Mouse (Mus musculus): ENCODE data around the gene Frmd4b. TPM values are rescaled to one million over a fixed set of nuclear protein-coding genes. Genes with fewer than 3 reads are reported as not detected.
"Not testable (repeated sequence)": the region's sequence is repeated elsewhere in the genome, so short reads cannot be mapped to it uniquely, and the experiment has no call there.

Frmd4b gene
- polyA plus RNA-seq, 1 experiment from 2014 or later = 46.3 TPM

DNA sequence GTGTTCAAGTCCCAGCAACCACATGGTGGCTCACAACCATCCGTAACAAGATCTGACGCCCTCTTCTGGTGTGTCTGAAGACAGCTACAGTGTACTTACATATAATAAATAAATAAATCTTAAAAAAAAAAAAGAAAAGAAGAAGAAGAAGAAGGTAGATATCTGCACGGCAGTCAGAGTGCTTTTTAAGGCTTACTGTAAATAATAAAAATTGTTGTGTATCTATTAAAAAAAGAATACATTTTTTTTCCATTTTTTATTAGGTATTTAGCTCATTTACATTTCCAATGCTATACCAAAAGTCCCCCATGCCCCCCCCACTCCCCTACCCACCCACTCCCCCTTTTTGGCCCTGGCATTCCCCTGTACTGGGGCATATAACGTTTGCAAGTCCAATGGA lies 259.7 kb downstream of the Frmd4b start:
- 94% methylated on average over 3 of the region's 4 CpGs for WGBS

DNA sequence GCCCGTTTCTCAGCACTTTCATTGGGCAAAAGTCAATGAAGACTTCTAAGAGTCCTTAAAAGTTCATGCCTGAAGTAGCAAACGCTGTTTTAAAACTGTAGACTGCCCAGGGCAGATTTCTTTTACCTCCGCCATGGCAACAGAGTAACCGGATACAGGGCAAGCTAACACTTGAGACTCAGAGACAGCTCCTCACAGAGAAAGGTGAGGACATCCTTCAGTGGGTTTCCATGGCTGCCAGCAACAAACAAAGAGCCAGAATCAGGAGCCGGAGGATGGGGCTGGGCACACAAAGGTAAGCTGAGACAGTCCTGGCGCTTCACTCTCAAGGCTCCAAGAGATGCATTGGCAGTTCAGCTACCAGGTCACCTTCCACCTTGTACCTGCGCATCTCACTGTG lies 260.7 kb downstream of the Frmd4b start:
- Histone ChIP-seq H3K27ac (no peak overlapping the region), H3K27me3 (replicated peaks) (no peaks in the 10 kb centered on the region), H3K4me1 (peaks cover 27% of the 10 kb centered on the region), H3K4me3 (no peak overlapping the region), H3K9me3 (peaks cover 4% of the 10 kb centered on the region; the same call in 1 of the 2 replicates), H3K9ac (no peak overlapping the region), H3K36me3 (peaks cover 2% of the 10 kb centered on the region; the same call in 1 of the 2 replicates), H3K4me2 (replicated peaks) (no peak overlapping the region)
- ATAC-seq (ENCODE audit: low FRiP score, low read depth) = no peak
- 69% methylated on average over 7 of the region's 7 CpGs for WGBS

More for the DNA sequence above, 259.7 kb downstream of the Frmd4b start:
- not testable (repeated sequence) for H3K9ac ChIP-seq; H3K4me3 ChIP-seq; H3K4me2 ChIP-seq (replicated peaks); ATAC-seq (ENCODE audit: low FRiP score, low read depth); H3K27ac ChIP-seq; H3K9me3 ChIP-seq; H3K27me3 ChIP-seq (replicated peaks); H3K36me3 ChIP-seq
- H3K4me1 ChIP-seq = peaks cover 22% of the 10 kb centered on the region

DNA sequence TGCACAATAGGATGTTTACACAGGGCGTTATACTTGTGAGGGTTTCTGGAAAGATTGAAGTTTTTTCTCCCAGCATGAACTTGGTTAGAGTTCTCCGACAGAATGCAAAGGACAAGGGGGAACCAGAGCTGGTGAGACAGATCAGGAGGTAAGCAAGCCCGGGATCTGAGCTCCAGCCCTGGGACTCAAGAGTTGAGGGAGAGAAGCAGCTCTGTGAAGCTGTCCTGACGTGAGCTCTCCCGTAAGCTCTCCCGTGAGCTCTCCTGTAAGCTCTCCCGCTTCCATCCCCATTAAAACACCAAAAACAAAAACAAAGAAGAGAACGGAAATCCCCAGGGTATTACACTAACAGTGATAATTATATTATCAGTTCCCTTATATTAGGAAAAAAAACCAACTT lies 262.2 kb downstream of the Frmd4b start:
- no peak overlapping the region for H3K9ac ChIP-seq
- H3K4me3 ChIP-seq = no peak overlapping the region
- no peak for ATAC-seq (ENCODE audit: low FRiP score, low read depth)
- peaks cover 27% of the 10 kb centered on the region for H3K4me1 ChIP-seq
- no peaks in the 10 kb centered on the region for H3K9me3 ChIP-seq
- peaks cover 2% of the 10 kb centered on the region; the same call in 1 of the 2 replicates for H3K36me3 ChIP-seq
- no peaks in the 10 kb centered on the region for H3K27me3 ChIP-seq (replicated peaks)
- H3K4me2 ChIP-seq (replicated peaks) = no peak overlapping the region
- H3K27ac ChIP-seq = no peak overlapping the region
- 13% methylated on average over 8 of the region's 8 CpGs for WGBS

- Histone ChIP-seq H3K4me3 (no peak overlapping the region), H3K36me3 (peaks cover 2% of the 10 kb centered on the region; the same call in 1 of the 2 replicates), H3K4me1 (peaks cover 27% of the 10 kb centered on the region), H3K9ac (no peak overlapping the region), H3K27me3 (replicated peaks) (no peaks in the 10 kb centered on the region), H3K27ac (no peak overlapping the region), H3K4me2 (replicated peaks) (peak overlapping the region; percentile 42), H3K9me3 (no peaks in the 10 kb centered on the region)
- 4% methylated on average over 5 of the region's 5 CpGs for WGBS
- peak; percentile 51; the same call in 1 of the 2 replicates for ATAC-seq (ENCODE audit: low FRiP score, low read depth)
Observed at GRCm38 (mm10) chr6:97353933-97354332, 263.4 kb downstream of the Frmd4b start.

DNA sequence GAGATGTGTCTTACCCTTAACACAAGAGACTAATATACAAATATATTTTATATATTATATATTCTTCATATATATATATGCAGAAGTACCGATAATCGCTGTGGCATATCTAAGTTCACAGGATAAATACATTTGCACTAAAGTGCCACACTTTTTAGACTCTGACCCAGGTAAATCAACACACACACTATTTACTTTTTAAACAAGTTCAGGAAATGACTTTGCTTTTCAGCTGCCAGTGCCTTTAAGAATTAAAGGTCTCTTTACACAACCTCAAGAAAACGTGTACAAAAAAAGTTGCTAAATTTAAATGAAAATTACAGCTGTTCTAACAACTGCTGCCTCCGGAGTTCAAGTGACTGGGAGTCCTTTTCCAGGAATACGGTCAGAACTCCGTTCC lies 264.0 kb downstream of the Frmd4b start:
- Histone ChIP-seq H3K27ac (no peak overlapping the region), H3K9me3 (no peaks in the 10 kb centered on the region), H3K4me3 (no peak overlapping the region), H3K4me2 (replicated peaks) (peak overlapping the region; percentile 42), H3K9ac (no peak overlapping the region), H3K27me3 (replicated peaks) (no peaks in the 10 kb centered on the region), H3K36me3 (peaks cover 2% of the 10 kb centered on the region; the same call in 1 of the 2 replicates), H3K4me1 (peaks cover 27% of the 10 kb centered on the region)
- WGBS = 45% methylated on average over 6 of the region's 6 CpGs
- ATAC-seq (ENCODE audit: low FRiP score, low read depth) = no peak

DNA sequence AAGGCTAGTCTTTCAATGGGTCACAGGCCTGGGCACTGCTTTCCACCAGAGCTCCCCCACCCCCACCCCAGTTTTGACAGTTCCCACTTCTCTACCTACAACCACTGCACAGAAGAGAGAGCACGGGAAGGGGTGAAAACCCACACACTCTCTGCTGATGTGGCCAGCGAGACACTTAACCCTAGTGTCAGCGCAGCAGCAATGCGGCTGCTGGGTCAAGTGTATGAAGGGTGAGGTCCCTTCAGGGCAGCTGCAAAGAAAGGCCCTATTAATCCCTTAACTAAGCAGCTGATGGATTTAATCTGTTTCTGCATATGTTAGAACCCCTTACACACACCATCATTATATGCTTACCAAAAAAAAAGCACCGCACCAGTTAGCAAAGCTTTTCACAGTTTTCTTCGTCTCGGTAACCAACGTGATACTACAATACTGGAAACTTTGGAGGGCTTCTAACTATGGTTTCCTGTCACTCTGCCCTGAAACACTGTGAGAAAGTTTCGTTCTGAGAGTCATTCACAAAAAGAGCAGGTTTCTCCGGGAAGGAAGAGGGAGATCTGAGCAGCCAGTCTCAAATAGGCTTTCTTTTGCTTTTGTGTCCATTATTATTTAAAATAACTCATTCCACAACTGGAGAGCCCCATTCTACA lies 264.7 kb downstream of the Frmd4b start:
- Histone ChIP-seq H3K9ac (no peak overlapping the region), H3K4me3 (no peak overlapping the region), H3K4me2 (replicated peaks) (0 out of 2 replicates have a peak overlapping the region, but pooled peaks have one; percentile 16), H3K36me3 (peaks cover 2% of the 10 kb centered on the region; the same call in 1 of the 2 replicates), H3K4me1 (peaks cover 27% of the 10 kb centered on the region), H3K27me3 (replicated peaks) (no peaks in the 10 kb centered on the region), H3K27ac (no peak overlapping the region), H3K9me3 (no peaks in the 10 kb centered on the region)
- no peak for ATAC-seq (ENCODE audit: low FRiP score, low read depth)
- 28% methylated on average over 10 of the region's 10 CpGs for WGBS

DNA sequence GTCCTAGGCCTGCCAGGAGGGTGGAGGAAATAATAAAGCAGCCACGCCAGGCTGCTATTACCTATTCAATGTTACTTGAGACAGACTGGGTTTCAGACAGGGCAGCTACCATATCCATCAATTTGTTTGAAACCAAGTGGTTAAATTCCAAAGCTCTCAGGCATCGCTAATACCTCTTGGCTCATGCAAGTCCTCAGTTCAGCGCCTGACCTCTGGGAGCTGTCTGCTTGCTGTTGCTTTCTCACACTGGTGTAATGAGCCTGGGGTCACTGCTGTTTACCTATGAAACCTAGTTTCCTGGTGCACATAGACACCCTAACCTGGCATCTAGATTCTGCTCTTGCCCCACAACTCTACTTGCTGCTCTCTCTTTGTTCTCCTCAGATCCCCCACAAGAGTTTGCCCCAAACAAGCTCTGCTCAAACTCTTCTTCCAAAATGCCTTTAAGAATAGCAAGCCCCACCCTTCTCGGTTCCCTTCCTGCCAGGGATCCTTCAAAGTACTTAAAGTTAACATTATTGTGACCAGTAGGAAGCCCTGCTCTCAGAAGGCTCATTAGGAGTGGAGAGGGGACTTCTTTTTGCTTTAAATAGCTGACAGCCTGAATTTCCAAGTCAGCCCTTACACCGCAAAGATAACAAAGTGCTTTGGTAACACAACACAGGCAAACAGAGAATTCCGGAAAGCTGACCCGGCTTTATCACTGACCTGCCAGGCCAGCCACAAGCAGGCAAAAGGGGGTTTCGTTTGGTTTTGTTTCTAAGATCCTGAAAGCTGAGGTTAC lies 267.8 kb downstream of the Frmd4b start:
- Histone ChIP-seq H3K36me3 (peaks cover 2% of the 10 kb centered on the region; the same call in 1 of the 2 replicates), H3K9ac (no peak overlapping the region), H3K4me2 (replicated peaks) (no peak overlapping the region), H3K27ac (no peak overlapping the region), H3K27me3 (replicated peaks) (no peaks in the 10 kb centered on the region), H3K4me1 (peaks cover 17% of the 10 kb centered on the region), H3K9me3 (no peaks in the 10 kb centered on the region), H3K4me3 (no peak overlapping the region)
- no peak for ATAC-seq (ENCODE audit: low FRiP score, low read depth)
- WGBS = 21% methylated on average over 8 of the region's 8 CpGs

DNA sequence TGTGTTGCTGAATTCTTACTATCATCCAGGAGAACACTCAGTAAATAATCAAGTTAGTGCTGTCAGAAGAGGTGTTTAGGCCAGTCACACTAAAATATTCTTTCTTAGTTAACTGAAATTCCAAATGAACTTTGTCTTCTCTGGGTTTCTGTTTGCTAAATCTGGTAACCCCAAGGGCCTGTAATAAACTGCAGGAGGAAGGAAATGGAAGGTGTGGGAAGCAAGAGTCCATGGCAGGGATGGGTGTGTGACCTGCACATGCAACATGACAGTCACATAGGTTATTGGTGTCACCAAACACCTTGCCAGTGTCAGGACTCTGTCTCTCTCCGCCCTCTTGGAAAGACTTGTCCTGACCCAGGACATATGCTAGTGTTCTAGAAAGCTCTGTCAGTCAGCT lies 270.4 kb downstream of the Frmd4b start:
- H3K9ac ChIP-seq = no peak overlapping the region
- no peak overlapping the region for H3K4me3 ChIP-seq
- no peak for ATAC-seq (ENCODE audit: low FRiP score, low read depth)
- H3K27me3 ChIP-seq (replicated peaks) = no peaks in the 10 kb centered on the region
- no peak overlapping the region for H3K27ac ChIP-seq
- 97% methylated on average over 1 of the region's 1 CpGs for WGBS
- H3K4me2 ChIP-seq (replicated peaks) = no peak overlapping the region
- peaks cover 2% of the 10 kb centered on the region; the same call in 1 of the 2 replicates for H3K36me3 ChIP-seq
- H3K9me3 ChIP-seq = no peaks in the 10 kb centered on the region
- H3K4me1 ChIP-seq = no peaks in the 10 kb centered on the region

DNA sequence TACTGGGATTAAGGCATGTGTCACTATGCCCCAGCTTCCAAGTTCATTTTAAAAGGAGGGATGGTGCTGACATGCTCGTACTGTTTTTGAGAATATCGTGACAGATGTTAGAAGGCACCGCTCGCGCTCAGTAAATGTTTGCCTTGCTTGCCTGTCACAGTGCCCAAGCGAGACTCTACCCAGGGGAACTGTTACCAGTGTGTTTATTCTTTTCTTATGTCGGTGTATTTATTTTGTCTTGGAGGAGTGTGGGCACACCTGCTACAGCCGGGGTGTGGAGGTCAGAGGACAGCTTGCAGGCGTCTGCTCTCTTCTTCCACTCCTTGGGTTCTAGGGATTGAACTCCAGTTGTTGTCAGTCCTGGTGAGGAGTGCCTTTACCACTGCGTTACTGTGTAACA lies 270.8 kb downstream of the Frmd4b start:
- H3K9me3 ChIP-seq = no peaks in the 10 kb centered on the region
- no peak overlapping the region for H3K27ac ChIP-seq
- H3K4me3 ChIP-seq = no peak overlapping the region
- no peak overlapping the region for H3K9ac ChIP-seq
- no peaks in the 10 kb centered on the region for H3K4me1 ChIP-seq
- H3K27me3 ChIP-seq (replicated peaks) = no peaks in the 10 kb centered on the region
- no peak for ATAC-seq (ENCODE audit: low FRiP score, low read depth)
- H3K36me3 ChIP-seq = no peaks in the 10 kb centered on the region; the same call in 1 of the 2 replicates
- no peak overlapping the region for H3K4me2 ChIP-seq (replicated peaks)
- 78% methylated on average over 10 of the region's 10 CpGs for WGBS

GRCm38 (mm10) chr6:97345921-97346320 lies 271.4 kb downstream of the Frmd4b start:
- no peak overlapping the region for H3K27ac ChIP-seq
- no peak overlapping the region for H3K4me2 ChIP-seq (replicated peaks)
- no peak for ATAC-seq (ENCODE audit: low FRiP score, low read depth)
- no peak overlapping the region for H3K9ac ChIP-seq
- no peak overlapping the region for H3K4me3 ChIP-seq
- H3K27me3 ChIP-seq (replicated peaks) = no peaks in the 10 kb centered on the region
- no peaks in the 10 kb centered on the region for H3K36me3 ChIP-seq
- 88% methylated on average over 2 of the region's 2 CpGs for WGBS
- no peaks in the 10 kb centered on the region for H3K4me1 ChIP-seq
- no peaks in the 10 kb centered on the region for H3K9me3 ChIP-seq

DNA sequence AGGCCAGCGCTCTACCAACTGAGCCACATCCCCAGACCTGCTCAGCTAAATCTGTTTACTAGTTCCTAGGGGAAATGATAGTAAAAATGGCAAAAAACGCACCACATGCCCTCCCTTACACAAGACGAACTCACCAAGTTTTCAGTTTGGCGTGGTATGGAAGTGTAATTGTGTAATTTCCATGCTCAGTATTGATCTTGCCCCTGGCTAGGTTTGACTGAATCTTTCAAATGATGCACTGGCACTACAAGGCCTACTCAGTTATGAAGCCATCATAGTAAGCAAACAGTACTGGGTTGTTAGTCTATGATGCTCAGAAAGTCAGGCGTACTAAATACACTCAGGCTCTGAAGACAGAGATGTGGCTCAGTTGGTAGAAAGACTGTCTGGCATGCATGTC lies 275.2 kb downstream of the Frmd4b start:
- Histone ChIP-seq H3K27ac (no peak overlapping the region), H3K36me3 (no peaks in the 10 kb centered on the region), H3K9ac (no peak overlapping the region), H3K27me3 (replicated peaks) (no peaks in the 10 kb centered on the region), H3K4me2 (replicated peaks) (no peak overlapping the region), H3K4me3 (no peak overlapping the region), H3K4me1 (peaks cover 23% of the 10 kb centered on the region), H3K9me3 (no peaks in the 10 kb centered on the region)
- 95% methylated on average over 5 of the region's 5 CpGs for WGBS
- no peak for ATAC-seq (ENCODE audit: low FRiP score, low read depth)

GRCm38 (mm10) chr6:97341628-97342027 lies 275.7 kb downstream of the Frmd4b start:
- Histone ChIP-seq H3K9me3 (no peaks in the 10 kb centered on the region), H3K4me1 (peaks cover 23% of the 10 kb centered on the region), H3K27me3 (replicated peaks) (no peaks in the 10 kb centered on the region), H3K4me2 (replicated peaks) (no peak overlapping the region), H3K27ac (no peak overlapping the region), H3K9ac (no peak overlapping the region), H3K4me3 (no peak overlapping the region), H3K36me3 (no peaks in the 10 kb centered on the region)
- no peak for ATAC-seq (ENCODE audit: low FRiP score, low read depth)
- WGBS = 83% methylated on average over 1 of the region's 1 CpGs
